Mouse (Mus musculus): ENCODE measurements around the gene Parp11. TPM values are rescaled to one million over a fixed set of nuclear protein-coding genes. Genes with fewer than 3 reads are reported as not detected.
A peak's percentile ranks its signal among the peaks of the same experiment; 100 is the strongest.

Parp11 gene
- total and polyA plus RNA-seq, 3 experiments = 5.3 to 8.2 (median 7.0) TPM

- Histone ChIP-seq H3K79me2 (replicated peaks; ENCODE audit: control insufficient read depth, insufficient read depth, low read length) (no peaks in the 10 kb centered on the region), H3K27me3 (ENCODE audit: control insufficient read depth, insufficient read depth, low read length) (no peaks in the 10 kb centered on the region), H3K36me3 (ENCODE audit: control insufficient read depth, insufficient read depth, low read length) (no peaks in the 10 kb centered on the region), H3K4me3 (no peak overlapping the region), H3K27ac (no peak overlapping the region), H3K4me1 (ENCODE audit: control insufficient read depth, insufficient read depth, low read length) (no peaks in the 10 kb centered on the region), H3K9ac (ENCODE audit: low read depth, low read length) (no peak overlapping the region)
- TF ChIP-seq EP300 (IDR thresholded peaks at IDR 0.05; ENCODE audit: insufficient read depth, low read depth, low read length) = no peak
- no peak for TF ChIP-seq POLR2A (IDR thresholded peaks at IDR 0.05; ENCODE audit: insufficient read depth, low read depth, low read length)
- no peak for TF ChIP-seq CTCF (IDR thresholded peaks at IDR 0.05)
- DNase-seq = no peak
- WGBS = 50% methylated on average over 8 of the region's 8 CpGs
- intact Hi-C loops (cut with DNase I) = no loop called here
Measured at GRCm38 (mm10) chr6:127521176-127521575, 74.5 kb downstream of the Parp11 start.

GRCm38 (mm10) chr6:127522326-127522725 lies 75.7 kb downstream of the Parp11 start:
- H3K27ac ChIP-seq = no peak overlapping the region
- intact Hi-C loops (cut with DNase I) = no loop called here
- no peaks in the 10 kb centered on the region for H3K79me2 ChIP-seq (replicated peaks; ENCODE audit: control insufficient read depth, insufficient read depth, low read length)
- WGBS = 15% methylated on average over 9 of the region's 9 CpGs
- H3K4me3 ChIP-seq = no peak overlapping the region
- H3K27me3 ChIP-seq (ENCODE audit: control insufficient read depth, insufficient read depth, low read length) = no peaks in the 10 kb centered on the region
- TF ChIP-seq CTCF (IDR thresholded peaks at IDR 0.05) (no peak), POLR2A (IDR thresholded peaks at IDR 0.05; ENCODE audit: insufficient read depth, low read depth, low read length) (no peak), EP300 (IDR thresholded peaks at IDR 0.05; ENCODE audit: insufficient read depth, low read depth, low read length) (no peak)
- DNase-seq = no peak
- no peaks in the 10 kb centered on the region for H3K4me1 ChIP-seq (ENCODE audit: control insufficient read depth, insufficient read depth, low read length)
- no peaks in the 10 kb centered on the region for H3K36me3 ChIP-seq (ENCODE audit: control insufficient read depth, insufficient read depth, low read length)
- H3K9ac ChIP-seq (ENCODE audit: low read depth, low read length) = no peak overlapping the region

GRCm38 (mm10) chr6:127524442-127524841 lies 77.8 kb downstream of the Parp11 start:
- intact Hi-C loops (cut with DNase I) = no loop called here
- Histone ChIP-seq H3K4me3 (no peak overlapping the region), H3K27me3 (ENCODE audit: control insufficient read depth, insufficient read depth, low read length) (no peaks in the 10 kb centered on the region), H3K36me3 (ENCODE audit: control insufficient read depth, insufficient read depth, low read length) (no peaks in the 10 kb centered on the region), H3K27ac (no peak overlapping the region), H3K79me2 (replicated peaks; ENCODE audit: control insufficient read depth, insufficient read depth, low read length) (no peaks in the 10 kb centered on the region), H3K9ac (ENCODE audit: low read depth, low read length) (no peak overlapping the region), H3K4me1 (ENCODE audit: control insufficient read depth, insufficient read depth, low read length) (peaks cover under 1% of the 10 kb centered on the region; the same call in 1 of the 2 replicates)
- TF ChIP-seq EP300 (IDR thresholded peaks at IDR 0.05; ENCODE audit: insufficient read depth, low read depth, low read length) (no peak), CTCF (IDR thresholded peaks at IDR 0.05) (peak; percentile 87), POLR2A (IDR thresholded peaks at IDR 0.05; ENCODE audit: insufficient read depth, low read depth, low read length) (no peak)
- DNase-seq = peak; percentile 20 to 34
- 25% methylated on average over 8 of the region's 8 CpGs for WGBS

- H3K79me2 ChIP-seq (replicated peaks; ENCODE audit: control insufficient read depth, insufficient read depth, low read length) = no peaks in the 10 kb centered on the region
- intact Hi-C loops (cut with DNase I) = no loop called here
- TF ChIP-seq EP300 (IDR thresholded peaks at IDR 0.05; ENCODE audit: insufficient read depth, low read depth, low read length) (no peak), CTCF (IDR thresholded peaks at IDR 0.05) (no peak), POLR2A (IDR thresholded peaks at IDR 0.05; ENCODE audit: insufficient read depth, low read depth, low read length) (no peak)
- H3K4me3 ChIP-seq = no peak overlapping the region
- no peak overlapping the region; the same call in 1 of the 2 replicates for H3K27ac ChIP-seq
- H3K36me3 ChIP-seq (ENCODE audit: control insufficient read depth, insufficient read depth, low read length) = no peaks in the 10 kb centered on the region
- no peaks in the 10 kb centered on the region for H3K27me3 ChIP-seq (ENCODE audit: control insufficient read depth, insufficient read depth, low read length)
- WGBS = 75% methylated on average over 7 of the region's 7 CpGs
- H3K4me1 ChIP-seq (ENCODE audit: control insufficient read depth, insufficient read depth, low read length) = peaks cover 1% of the 10 kb centered on the region
- H3K9ac ChIP-seq (ENCODE audit: low read depth, low read length) = no peak overlapping the region
- DNase-seq = no peak
Measured at GRCm38 (mm10) chr6:127528625-127529024, 82.0 kb downstream of the Parp11 start.

GRCm38 (mm10) chr6:127529451-127529850 lies 82.8 kb downstream of the Parp11 start:
- peaks cover 1% of the 10 kb centered on the region for H3K4me1 ChIP-seq (ENCODE audit: control insufficient read depth, insufficient read depth, low read length)
- WGBS = 14% methylated on average over 2 of the region's 2 CpGs
- DNase-seq = peak; percentile 80 to 88
- H3K36me3 ChIP-seq (ENCODE audit: control insufficient read depth, insufficient read depth, low read length) = no peaks in the 10 kb centered on the region
- intact Hi-C loops (cut with DNase I) = no loop called here
- H3K27ac ChIP-seq = peak overlapping the region; percentile 53
- no peak overlapping the region for H3K9ac ChIP-seq (ENCODE audit: low read depth, low read length)
- no peaks in the 10 kb centered on the region for H3K27me3 ChIP-seq (ENCODE audit: control insufficient read depth, insufficient read depth, low read length)
- H3K79me2 ChIP-seq (replicated peaks; ENCODE audit: control insufficient read depth, insufficient read depth, low read length) = no peaks in the 10 kb centered on the region
- no peak overlapping the region for H3K4me3 ChIP-seq
- TF ChIP-seq EP300 (IDR thresholded peaks at IDR 0.05; ENCODE audit: insufficient read depth, low read depth, low read length) (peak; percentile 80), POLR2A (IDR thresholded peaks at IDR 0.05; ENCODE audit: insufficient read depth, low read depth, low read length) (no peak)

- Histone ChIP-seq H3K9ac (ENCODE audit: low read depth, low read length) (no peak overlapping the region), H3K4me3 (no peak overlapping the region), H3K36me3 (ENCODE audit: control insufficient read depth, insufficient read depth, low read length) (no peaks in the 10 kb centered on the region), H3K79me2 (replicated peaks; ENCODE audit: control insufficient read depth, insufficient read depth, low read length) (no peaks in the 10 kb centered on the region), H3K4me1 (ENCODE audit: control insufficient read depth, insufficient read depth, low read length) (peaks cover 1% of the 10 kb centered on the region), H3K27me3 (ENCODE audit: control insufficient read depth, insufficient read depth, low read length) (no peaks in the 10 kb centered on the region), H3K27ac (no peak overlapping the region)
- intact Hi-C loops (cut with DNase I) = no loop called here
- no peak for DNase-seq
- no peak for TF ChIP-seq POLR2A (IDR thresholded peaks at IDR 0.05; ENCODE audit: insufficient read depth, low read depth, low read length)
- no peak for TF ChIP-seq EP300 (IDR thresholded peaks at IDR 0.05; ENCODE audit: insufficient read depth, low read depth, low read length)
- TF ChIP-seq CTCF (IDR thresholded peaks at IDR 0.05) = no peak
- 42% methylated on average over 3 of the region's 3 CpGs for WGBS
Measured at GRCm38 (mm10) chr6:127530206-127530605, 83.6 kb downstream of the Parp11 start.
